8 mouse cellular contexts compared by ENCODE assay signal in the genomic region with DNA sequence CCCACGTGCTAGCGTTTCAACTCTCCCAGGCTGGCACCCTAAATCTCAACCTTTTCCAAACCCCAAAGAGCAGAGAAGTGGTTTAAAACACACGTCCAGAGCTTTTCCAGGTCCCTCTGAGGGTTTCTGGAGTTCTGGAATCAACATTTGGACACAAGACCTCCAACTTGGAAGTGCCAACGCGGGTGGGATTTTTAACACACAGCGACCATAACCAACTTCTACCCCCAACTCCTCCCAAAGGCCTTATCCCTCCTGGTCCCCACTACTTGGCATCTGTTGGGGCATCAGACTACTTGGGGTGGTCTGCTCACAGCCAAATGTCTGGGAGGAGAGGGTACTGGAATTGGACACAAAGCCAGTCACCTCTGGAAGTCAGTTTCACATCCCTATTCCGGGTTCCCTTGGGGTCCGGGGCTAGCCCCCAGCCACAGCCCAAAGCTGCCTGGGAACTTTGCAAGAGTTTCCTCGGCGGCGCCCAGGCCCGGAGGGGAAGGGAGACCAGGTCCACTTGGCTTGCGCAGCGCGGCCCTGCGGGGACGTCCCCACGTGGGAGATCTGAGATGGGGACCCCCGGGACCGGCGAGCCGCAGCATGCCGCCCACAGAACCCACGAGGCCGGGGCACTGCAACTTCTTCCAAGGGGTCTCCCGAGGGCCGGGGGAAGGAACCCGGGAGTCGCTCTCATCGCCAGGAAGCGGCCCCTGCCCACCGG. TPM values are rescaled to one million over a fixed set of nuclear protein-coding genes. Genes with fewer than 3 reads are reported as not detected.
A peak's percentile ranks its signal among the peaks of the same experiment; 100 is the strongest.
DNase-seq lines count a peak whose midpoint lies in the region; ATAC-seq and TF ChIP-seq lines count a peak whose summit lies in the region.

No protein-coding gene starts in this region.

- peaks cover 14% of the 10 kb centered on the region for H3K4me1 ChIP-seq in forebrain, postnatal 0 days (ENCODE audit: insufficient read depth)
- peaks cover 14% of the 10 kb centered on the region for H3K4me1 ChIP-seq in intestine, embryonic 14.5 days (replicated peaks; ENCODE audit: control insufficient read depth, insufficient read depth, low read length)
- peaks cover 23% of the 10 kb centered on the region for H3K4me1 ChIP-seq in stomach, embryonic 16.5 days (ENCODE audit: control insufficient read depth, insufficient read depth, low read length)

- peak; percentile 53 to 75 for DNase-seq in right cerebral cortex, postnatal 10 days (ENCODE audit: low spot score in 2 of 2)
- DNase-seq in right cerebral cortex, adult 18-20 months, result no peak
- peak; percentile 24 to 27 for DNase-seq in adrenal gland, postnatal 4 days (ENCODE audit: low spot score in 2 of 2)
- DNase-seq in forebrain, postnatal 0 days, result peak; percentile 47
- peak; percentile 81 for DNase-seq in intestine, embryonic 14.5 days (ENCODE audit: low spot score)
- peak; percentile 40 for DNase-seq in mesoderm, embryonic 11.5 days (ENCODE audit: low read depth, low spot score)
- DNase-seq in layer of hippocampus, adult 9-10 months (ENCODE audit: low spot score), result no peak

- H3K9ac ChIP-seq in forebrain, postnatal 0 days, result peak overlapping the region; percentile 78
- H3K9ac ChIP-seq in intestine, embryonic 14.5 days (ENCODE audit: low read length), result peak overlapping the region; percentile 100
- H3K9ac ChIP-seq in stomach, embryonic 16.5 days (ENCODE audit: low read length), result peak overlapping the region; percentile 100

- WGBS in forebrain, postnatal 0 days, result 2% methylated on average over 32 of the region's 32 CpGs
- under 1% methylated on average over 25 of the region's 32 CpGs for WGBS in intestine, embryonic 14.5 days
- WGBS in stomach, embryonic 16.5 days, result under 1% methylated on average over 29 of the region's 32 CpGs

- H3K36me3 ChIP-seq in forebrain, postnatal 0 days (ENCODE audit: insufficient read depth), result peaks cover 15% of the 10 kb centered on the region
- H3K36me3 ChIP-seq in intestine, embryonic 14.5 days (ENCODE audit: control insufficient read depth, insufficient read depth, low read length), result peaks cover 19% of the 10 kb centered on the region
- H3K36me3 ChIP-seq in stomach, embryonic 16.5 days (ENCODE audit: control insufficient read depth, insufficient read depth, low read length), result peaks cover 9% of the 10 kb centered on the region; the same call in 1 of the 2 replicates

- H3K4me3 ChIP-seq in forebrain, postnatal 0 days (ENCODE audit: low read depth, low read length), result peak overlapping the region; percentile 83
- H3K4me3 ChIP-seq in intestine, embryonic 14.5 days (ENCODE audit: low read depth, low read length), result peak overlapping the region; percentile 97
- H3K4me3 ChIP-seq in stomach, embryonic 16.5 days (replicated peaks; ENCODE audit: low read length), result peak overlapping the region; percentile 88

- peak overlapping the region; percentile 94 for H3K4me2 ChIP-seq in forebrain, postnatal 0 days (ENCODE audit: low read depth)
- peak overlapping the region; percentile 98 for H3K4me2 ChIP-seq in intestine, embryonic 14.5 days (ENCODE audit: low read length)
- peak overlapping the region; percentile 93 for H3K4me2 ChIP-seq in stomach, embryonic 16.5 days (ENCODE audit: low read depth, low read length)

- no peak for ATAC-seq in forebrain, postnatal 0 days
- ATAC-seq in intestine, embryonic 14.5 days (replicated peaks; ENCODE audit: low FRiP score, low TSS enrichment, low read depth), result no peak
- ATAC-seq in stomach, embryonic 16.5 days (ENCODE audit: insufficient read depth, low FRiP score), result no peak

- no peak for TF ChIP-seq CTCF in forebrain, postnatal 0 days (IDR thresholded peaks at IDR 0.05; ENCODE audit: low read depth)

- H3K27me3 ChIP-seq in forebrain, postnatal 0 days (ENCODE audit: insufficient read depth, low read length), result no peaks in the 10 kb centered on the region
- H3K27me3 ChIP-seq in intestine, embryonic 14.5 days (replicated peaks; ENCODE audit: control insufficient read depth, insufficient read depth, low read length), result no peaks in the 10 kb centered on the region
- H3K27me3 ChIP-seq in stomach, embryonic 16.5 days (ENCODE audit: control insufficient read depth, insufficient read depth, low read length), result no peaks in the 10 kb centered on the region

- peak overlapping the region; percentile 96 for H3K27ac ChIP-seq in forebrain, postnatal 0 days (ENCODE audit: low read depth, low read length)
- peak overlapping the region; percentile 98 for H3K27ac ChIP-seq in intestine, embryonic 14.5 days (ENCODE audit: low read depth)
- peak overlapping the region; percentile 97 for H3K27ac ChIP-seq in stomach, embryonic 16.5 days (ENCODE audit: low read length)

- no peaks in the 10 kb centered on the region for H3K9me3 ChIP-seq in forebrain, postnatal 0 days (ENCODE audit: low read length)
- no peaks in the 10 kb centered on the region for H3K9me3 ChIP-seq in intestine, embryonic 14.5 days (ENCODE audit: control insufficient read depth, low read length)
- H3K9me3 ChIP-seq in stomach, embryonic 16.5 days (replicated peaks; ENCODE audit: control insufficient read depth, low read length), result no peaks in the 10 kb centered on the region

RNA-seq across cellular contexts. Expression of gene Cdk2ap1, which starts 9.7 kb away (rescaled TPM):
- total RNA-seq in adrenal gland, postnatal 4 days (2021), result 100 to 1,000 TPM; 191 to 204 TPM
- total RNA-seq in forebrain, postnatal 0 days (2014; rRNA removed), result 178 and 183 TPM in 2 replicates
- polyA plus RNA-seq in forebrain, postnatal 0 days (2015; fragmentation: Nextera tagmentation; extraction: Ambion mirVana), result 101 and 115 TPM in 2 replicates
- 58.7 and 59.5 TPM in 2 replicates for polyA plus RNA-seq in intestine, embryonic 14.5 days (2014; fragmentation: Nextera tagmentation; extraction: Ambion mirVana)
- 18.6 and 22.0 TPM in 2 replicates for polyA plus RNA-seq in stomach, embryonic 16.5 days (2015; fragmentation: Nextera tagmentation; extraction: Ambion mirVana)

RNA-seq across cellular contexts. Expression of gene 2810006K23Rik, which starts 25.3 kb away (rescaled TPM):
- total RNA-seq in adrenal gland, postnatal 4 days (2021), result 10 to 100 TPM; 12.0 to 12.6 TPM
- 14.1 and 15.2 TPM in 2 replicates for total RNA-seq in forebrain, postnatal 0 days (2014; rRNA removed)
- 9.1 and 9.2 TPM in 2 replicates for polyA plus RNA-seq in forebrain, postnatal 0 days (2015; fragmentation: Nextera tagmentation; extraction: Ambion mirVana)
- polyA plus RNA-seq in intestine, embryonic 14.5 days (2014; fragmentation: Nextera tagmentation; extraction: Ambion mirVana), result 11.6 and 14.1 TPM in 2 replicates
- polyA plus RNA-seq in stomach, embryonic 16.5 days (2015; fragmentation: Nextera tagmentation; extraction: Ambion mirVana), result 13.3 and 16.1 TPM in 2 replicates

RNA-seq across cellular contexts. Expression of gene Mphosph9, which starts 25.4 kb away (rescaled TPM):
- total RNA-seq in adrenal gland, postnatal 4 days (2021), result 10 to 100 TPM; 10.4 to 11.7 TPM
- 15.0 and 23.6 TPM in 2 replicates for total RNA-seq in forebrain, postnatal 0 days (2014; rRNA removed)
- 4.5 and 7.8 TPM in 2 replicates for polyA plus RNA-seq in forebrain, postnatal 0 days (2015; fragmentation: Nextera tagmentation; extraction: Ambion mirVana)
- polyA plus RNA-seq in intestine, embryonic 14.5 days (2014; fragmentation: Nextera tagmentation; extraction: Ambion mirVana), result 13.6 and 13.9 TPM in 2 replicates
- polyA plus RNA-seq in stomach, embryonic 16.5 days (2015; fragmentation: Nextera tagmentation; extraction: Ambion mirVana), result 7.7 and 8.5 TPM in 2 replicates

Comparison
In these comparisons a context has a peak if more than half of its experiments do, and no peak if none do; other contexts are left out.
1. DNase-seq: peak in right cerebral cortex, postnatal 10 days (2 of 2), adrenal gland, postnatal 4 days (2 of 2), forebrain, postnatal 0 days (single experiment), intestine, embryonic 14.5 days (single experiment) and mesoderm, embryonic 11.5 days (single experiment); none in right cerebral cortex, adult 18-20 months (single experiment) and layer of hippocampus, adult 9-10 months (single experiment).
2. Peak in every context shown above with its lines, with median percentiles within 50 percentile points of each other: H3K27ac ChIP-seq, H3K4me2 ChIP-seq, H3K4me3 ChIP-seq and H3K9ac ChIP-seq.